ENCODE assay signal across 26 mouse cellular contexts in genomic region chr7:89041287-89041686, GRCm38 (mm10).
"Had no signal": no experiment of that assay in that cellular context is flagged by ENCODE, and none has a peak within 500 bp of the region (broad histone marks: within the 10 kb centered on the region; RNA-seq: fewer than 3 reads in every experiment).

No protein-coding gene starts in this region.

- H3K27ac ChIP-seq: gastrocnemius, adult 2 months; heart, embryonic 10.5 days; hindbrain, embryonic 10.5 days; hindbrain, embryonic 12.5 days; hindbrain, embryonic 14.5 days; intestine, embryonic 15.5 days; layer of hippocampus, adult 2 months; left cerebral cortex, adult 2 months; limb, embryonic 10.5 days; limb, embryonic 12.5 days; liver, embryonic 13.5 days; liver, embryonic 15.5 days had no signal

- H3K4me3 ChIP-seq: gastrocnemius, adult 2 months; heart, embryonic 10.5 days; heart, embryonic 12.5 days; hindbrain, embryonic 10.5 days; hindbrain, embryonic 12.5 days; intestine, embryonic 15.5 days; layer of hippocampus, adult 2 months; left cerebral cortex, adult 2 months; limb, embryonic 10.5 days; limb, embryonic 12.5 days; liver, embryonic 13.5 days; liver, embryonic 15.5 days had no signal

- H3K4me2 ChIP-seq: heart, embryonic 12.5 days; hindbrain, embryonic 12.5 days; hindbrain, embryonic 14.5 days; intestine, embryonic 15.5 days; limb, embryonic 12.5 days; liver, embryonic 11.5 days; liver, embryonic 13.5 days; liver, embryonic 15.5 days had no signal

- H3K36me3 ChIP-seq: heart, embryonic 10.5 days; heart, embryonic 12.5 days; hindbrain, embryonic 10.5 days; hindbrain, embryonic 12.5 days; intestine, embryonic 15.5 days; limb, embryonic 10.5 days; limb, embryonic 12.5 days; liver, embryonic 13.5 days; liver, embryonic 15.5 days had no signal

- H3K4me1 ChIP-seq: heart, embryonic 10.5 days; heart, embryonic 12.5 days; intestine, embryonic 15.5 days; liver, embryonic 13.5 days; liver, embryonic 15.5 days had no signal

- H3K27me3 ChIP-seq: heart, embryonic 12.5 days; hindbrain, embryonic 12.5 days; intestine, embryonic 15.5 days; limb, embryonic 12.5 days; liver, embryonic 13.5 days; liver, embryonic 15.5 days had no signal

- ATAC-seq: hindbrain, embryonic 16.5 days; inflammation-experienced regulatory T-cells, adult 6 months; intestine, embryonic 15.5 days; intestine, postnatal 0 days had no signal

- H3K9me3 ChIP-seq: heart, embryonic 10.5 days; heart, embryonic 12.5 days; hindbrain, embryonic 10.5 days; hindbrain, embryonic 12.5 days; intestine, embryonic 15.5 days; limb, embryonic 10.5 days; limb, embryonic 12.5 days; liver, embryonic 13.5 days; liver, embryonic 15.5 days had no signal

- DNase-seq: gastrocnemius, adult 2 months; gastrocnemius, postnatal 10 days; gastrocnemius, postnatal 25 days; heart, adult 18-20 months; heart, postnatal 10 days; heart, postnatal 4 days; kidney, adult 18-20 months; kidney, postnatal 10 days; kidney, postnatal 36 days; liver; liver, embryonic 13.5 days had no signal

- H3K9ac ChIP-seq: heart, embryonic 12.5 days; hindbrain, embryonic 12.5 days; hindbrain, embryonic 14.5 days; intestine, embryonic 15.5 days; limb, embryonic 12.5 days; liver, embryonic 13.5 days; liver, embryonic 15.5 days had no signal
